Mouse (Mus musculus): Measurements from ENCODE around the gene Plin1.
A peak's percentile ranks its signal among the peaks of the same experiment; 100 is the strongest.

DNA sequence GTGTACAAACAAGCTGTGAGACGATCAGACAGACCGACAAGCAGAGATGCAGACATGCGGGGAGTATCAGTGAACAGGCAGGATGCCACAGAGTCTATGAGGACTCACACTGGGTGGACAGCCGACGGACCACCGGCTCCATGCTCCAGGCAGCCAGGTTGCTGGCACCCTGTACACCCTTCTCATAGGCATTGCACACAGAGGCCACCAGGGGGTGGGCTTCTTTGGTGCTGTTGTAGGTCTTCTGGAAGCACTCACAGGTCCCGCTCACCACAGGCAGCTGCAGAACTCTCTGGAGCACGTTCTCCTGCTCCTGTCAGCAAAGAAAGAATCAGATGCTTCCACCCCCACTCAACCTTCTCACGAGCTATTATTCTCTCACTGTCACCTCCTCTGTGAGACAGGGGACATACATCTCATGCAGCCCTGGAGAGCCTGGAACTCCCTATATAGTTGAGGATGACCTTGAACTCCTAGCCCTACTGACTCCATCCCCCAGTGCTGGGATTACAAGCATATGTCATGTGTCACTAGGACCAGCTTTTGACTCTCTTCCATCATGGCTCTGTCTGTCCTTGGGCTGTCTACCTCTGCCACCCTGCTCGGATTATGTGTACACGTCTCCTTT, 2.8 kb downstream of the Plin1 start:
- peak; percentile 25; the same call in 1 of the 2 replicates for TF ChIP-seq CTCF (IDR thresholded peaks at IDR 0.05; ENCODE audit: borderline replicate concordance, insufficient read depth, low read length)
- TF ChIP-seq POLR2A (IDR thresholded peaks at IDR 0.05; ENCODE audit: low read depth, low read length), result no peak
